Mouse (Mus musculus) cerebellum, adult 2 months (tissue): ENCODE results near the gene Clnk.

Experiments
- CTCF ChIP-seq: fragments of 200-500 bp; IDR thresholded peaks from 2 replicates; pipeline ENCODE4 v1.5.1; 2011; ENCODE audit warnings: low read depth, mild to moderate bottlenecking, control low read depth, low read length, moderate library complexity, borderline replicate concordance; ENCODE audit not compliant: insufficient read depth
- POLR2A ChIP-seq: fragments of 200-500 bp; IDR thresholded peaks from 2 replicates; pipeline ENCODE4 v1.6.1; 2011; ENCODE audit warnings: low read length, control low read depth, borderline replicate concordance; ENCODE audit not compliant: insufficient read depth

DNA sequence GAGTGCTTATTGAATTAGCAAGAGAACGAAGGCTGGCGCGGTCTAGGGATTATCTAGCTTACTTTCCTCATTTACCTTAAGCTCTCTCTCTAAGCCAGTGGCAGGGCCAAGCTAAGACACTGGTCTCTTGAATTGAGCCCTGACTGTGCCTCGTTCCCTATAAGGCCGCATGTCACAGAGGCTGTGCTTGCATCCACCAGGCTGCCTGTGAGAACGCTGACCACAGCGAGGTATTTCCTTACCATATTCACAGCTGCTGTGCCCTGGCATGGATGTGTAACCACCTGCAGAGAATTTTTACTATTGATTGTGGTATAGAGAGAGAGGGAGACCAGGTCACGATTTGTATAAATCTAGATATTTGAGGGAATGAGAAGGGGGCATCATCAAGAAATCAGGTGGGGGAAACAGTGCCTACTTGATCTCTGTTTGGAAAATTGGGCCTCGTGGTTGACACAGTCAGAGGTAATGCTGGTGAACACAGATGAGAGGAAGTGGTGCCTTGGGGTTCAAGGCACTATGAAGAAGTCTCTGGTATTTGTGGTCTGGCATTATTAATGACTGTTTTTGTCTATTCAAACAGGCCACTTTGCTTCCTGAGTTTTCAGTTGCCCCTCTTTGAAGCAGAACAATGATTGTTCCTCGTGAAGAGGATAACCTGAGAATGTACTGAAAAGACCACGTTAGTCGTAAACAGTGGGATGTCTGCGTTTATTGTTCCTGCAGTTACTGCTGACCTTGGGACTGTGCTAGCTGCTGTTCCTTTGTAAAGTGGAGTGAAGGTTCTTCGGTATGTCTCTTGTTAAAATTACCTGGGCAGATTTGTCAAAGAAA lies 52.3 kb downstream of the Clnk start:
- TF ChIP-seq CTCF: no peak
- TF ChIP-seq POLR2A: no peak
